Mouse (Mus musculus) erythroblast, adult 5-6 weeks (primary cell): ENCODE results near the gene Opcml. TPM values are rescaled to one million over a fixed set of nuclear protein-coding genes. Genes with fewer than 3 reads are reported as not detected.

Experiments
- ATAC-seq: replicated peaks from 2 replicates; pipeline ENCODE4 v1.8.0; 2016; ENCODE audit warnings: moderate number of reproducible peaks, mild to moderate bottlenecking, moderate TSS enrichment, inconsistent platforms; ENCODE audit not compliant: poor library complexity, low FRiP score, severe bottlenecking
- total RNA-seq, 2 experiments: library from RNA; stranded (forward) in 1 of 2; stranded (reverse) in 1 of 2; fragments of 150-400 nt in 1 of 2; fragments of 200-764, 138-1000 nt in 1 of 2; gene quantifications; 2 replicates each; pipeline versions ENCODE4 v1.2.3 to v1.2.4; 2015 to 2017; ENCODE audit warnings: low replicate concordance in 2 of 2

The Opcml gene
- total RNA-seq, 2 experiments from 2014 or later = not detected

DNA sequence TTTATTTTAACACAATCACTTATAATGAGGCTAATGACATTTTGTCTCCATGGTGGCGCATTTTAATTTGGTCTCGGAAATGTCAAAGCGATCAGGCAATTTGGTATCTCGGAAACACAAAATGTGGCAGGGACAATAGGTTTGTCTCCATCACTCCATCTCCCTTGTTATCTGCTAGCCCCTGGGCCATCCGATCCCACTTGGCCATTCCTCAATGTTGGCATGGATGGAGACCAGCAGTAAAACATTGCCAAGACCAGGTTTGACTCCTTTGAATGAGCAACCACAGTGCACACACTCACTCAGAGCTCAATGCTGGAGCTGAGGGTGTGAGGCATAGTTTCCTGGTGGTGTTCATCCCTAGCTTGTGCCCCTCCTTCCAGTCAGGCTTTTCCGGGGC lies 32.1 kb downstream of the Opcml start:
- ATAC-seq = no peak

DNA sequence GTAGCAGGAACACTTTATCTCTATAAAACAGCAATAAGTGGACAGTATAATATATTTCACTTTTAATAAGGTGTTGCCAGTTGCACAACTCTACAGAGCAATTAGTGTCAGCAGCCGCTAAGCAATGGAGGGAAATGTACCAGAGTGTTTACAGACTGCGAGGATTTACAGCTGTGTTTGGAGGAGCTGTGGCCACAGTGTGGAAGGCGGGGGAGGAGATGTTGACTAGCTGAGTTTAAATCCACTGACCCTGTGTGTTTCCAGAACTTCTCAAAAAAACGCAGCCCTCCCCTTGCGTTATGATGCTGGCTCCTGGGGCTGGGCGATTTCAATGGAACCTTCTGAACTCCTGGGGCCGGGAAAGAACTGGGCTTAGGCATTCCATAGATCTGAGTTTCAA lies 33.8 kb downstream of the Opcml start:
- ATAC-seq = no peak

DNA sequence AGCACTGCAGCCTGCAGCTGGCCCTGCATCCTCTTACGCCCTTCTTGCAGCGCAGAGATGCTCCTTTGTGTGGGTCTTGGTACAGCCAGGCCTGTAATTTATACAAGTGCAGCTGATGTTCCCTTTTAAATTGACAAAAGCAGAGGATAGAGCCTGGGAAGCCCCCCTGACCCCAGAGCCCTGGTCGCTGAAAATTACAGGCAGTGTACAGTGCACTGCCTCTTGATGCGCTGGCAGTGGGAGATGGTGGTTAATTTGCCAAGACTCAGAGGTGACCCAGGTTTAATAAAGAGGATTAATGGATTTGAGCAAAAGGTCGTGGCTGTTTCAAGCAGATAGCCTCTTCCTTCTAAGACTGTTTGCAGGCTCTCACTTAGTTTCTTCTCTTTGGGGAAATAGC lies 39.9 kb downstream of the Opcml start:
- no peak for ATAC-seq

DNA sequence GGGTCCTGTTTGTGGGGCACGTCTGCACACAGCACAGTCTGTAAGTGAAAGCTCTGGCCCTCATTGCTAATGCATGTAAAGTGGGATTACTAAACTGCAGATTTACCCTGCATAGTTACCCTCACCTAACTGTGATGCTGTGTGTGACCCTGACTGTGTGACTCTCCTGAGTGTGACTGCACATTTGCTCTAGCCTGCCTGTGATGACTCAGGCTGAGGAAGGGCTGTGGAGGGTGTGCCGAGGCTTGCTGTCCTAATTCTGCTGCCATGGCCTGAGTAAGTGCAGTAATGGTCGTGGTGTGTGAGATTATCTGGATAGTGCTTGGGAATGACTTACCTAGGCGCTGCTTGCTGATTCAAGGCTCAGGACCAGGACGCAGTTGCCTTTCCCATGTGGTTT lies 52.2 kb downstream of the Opcml start:
- ATAC-seq = no peak

DNA sequence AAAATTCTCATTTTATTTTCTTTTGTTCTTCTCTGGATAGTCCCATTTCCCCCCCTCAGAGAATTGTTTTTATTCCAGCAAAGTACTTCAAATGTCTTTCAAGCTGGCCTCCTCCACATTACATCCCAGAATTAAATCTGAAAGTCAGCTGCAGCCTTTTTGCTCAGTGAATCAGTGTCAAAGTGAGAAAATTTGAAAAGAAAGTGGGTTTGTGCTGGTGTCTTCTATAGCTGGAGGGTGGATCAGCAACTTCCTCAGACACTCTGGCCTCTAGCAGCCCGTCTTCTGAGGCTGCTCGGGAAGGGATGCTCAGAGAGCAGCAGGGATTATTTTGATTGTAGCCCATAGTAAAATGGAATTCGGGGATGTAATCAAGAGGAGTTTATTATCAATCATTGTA lies 81.0 kb downstream of the Opcml start:
- ATAC-seq = no peak

DNA sequence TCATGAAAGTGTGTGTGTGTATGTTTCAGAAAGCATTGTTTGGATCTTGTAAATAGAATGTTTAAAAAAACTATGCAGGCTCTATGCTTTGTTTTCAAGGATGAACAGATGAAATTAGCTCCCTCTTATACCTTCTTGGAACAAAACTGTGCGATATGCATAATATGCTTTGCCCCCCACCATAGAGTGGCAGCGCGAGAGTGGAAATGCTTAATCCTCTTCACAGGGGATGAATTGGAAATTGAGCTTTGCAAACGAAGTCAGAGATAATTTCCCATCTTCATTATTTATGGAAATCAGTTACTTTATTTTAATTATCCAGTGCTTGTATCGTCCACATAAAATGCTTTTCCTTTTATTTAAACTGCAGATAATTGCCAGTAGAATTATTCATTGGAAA lies 99.1 kb downstream of the Opcml start:
- no peak for ATAC-seq

DNA sequence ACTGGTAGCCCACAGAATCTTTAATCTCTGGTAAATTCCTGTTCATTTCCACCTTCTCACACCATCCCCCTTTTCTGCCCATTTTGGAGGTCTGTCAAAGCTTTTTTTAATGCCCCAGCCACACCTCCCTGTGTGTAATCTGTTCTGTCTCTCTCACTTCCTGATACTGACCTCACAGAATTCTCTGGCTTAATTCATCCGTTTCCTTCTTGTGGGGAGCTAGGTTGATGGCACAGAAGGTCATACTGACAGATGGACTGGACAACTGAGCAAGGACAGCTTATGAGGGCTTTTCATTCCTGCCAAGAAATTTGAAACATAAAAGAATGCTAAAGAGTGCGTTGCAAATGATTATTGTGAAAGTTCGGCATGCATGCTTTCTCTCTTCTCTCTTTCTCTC lies 126.7 kb downstream of the Opcml start:
- no peak for ATAC-seq

DNA sequence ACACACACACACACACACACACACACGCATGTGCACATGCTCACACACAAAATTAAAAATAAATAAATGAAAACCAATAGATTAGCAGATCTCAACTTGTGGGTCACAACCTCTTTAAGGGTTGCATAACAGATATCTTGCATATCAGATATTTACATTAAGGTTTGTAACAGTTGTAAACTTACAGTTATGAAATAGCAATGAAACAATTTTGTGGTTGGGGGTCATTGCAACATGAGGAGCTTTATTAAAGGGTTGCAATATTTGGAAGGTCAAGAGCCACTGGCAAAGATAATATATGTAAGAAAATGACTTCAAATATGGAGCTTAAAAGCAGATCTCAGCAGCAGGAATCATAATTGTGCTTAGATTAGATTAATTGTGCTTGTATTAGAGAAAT lies 132.9 kb downstream of the Opcml start:
- no peak for ATAC-seq

DNA sequence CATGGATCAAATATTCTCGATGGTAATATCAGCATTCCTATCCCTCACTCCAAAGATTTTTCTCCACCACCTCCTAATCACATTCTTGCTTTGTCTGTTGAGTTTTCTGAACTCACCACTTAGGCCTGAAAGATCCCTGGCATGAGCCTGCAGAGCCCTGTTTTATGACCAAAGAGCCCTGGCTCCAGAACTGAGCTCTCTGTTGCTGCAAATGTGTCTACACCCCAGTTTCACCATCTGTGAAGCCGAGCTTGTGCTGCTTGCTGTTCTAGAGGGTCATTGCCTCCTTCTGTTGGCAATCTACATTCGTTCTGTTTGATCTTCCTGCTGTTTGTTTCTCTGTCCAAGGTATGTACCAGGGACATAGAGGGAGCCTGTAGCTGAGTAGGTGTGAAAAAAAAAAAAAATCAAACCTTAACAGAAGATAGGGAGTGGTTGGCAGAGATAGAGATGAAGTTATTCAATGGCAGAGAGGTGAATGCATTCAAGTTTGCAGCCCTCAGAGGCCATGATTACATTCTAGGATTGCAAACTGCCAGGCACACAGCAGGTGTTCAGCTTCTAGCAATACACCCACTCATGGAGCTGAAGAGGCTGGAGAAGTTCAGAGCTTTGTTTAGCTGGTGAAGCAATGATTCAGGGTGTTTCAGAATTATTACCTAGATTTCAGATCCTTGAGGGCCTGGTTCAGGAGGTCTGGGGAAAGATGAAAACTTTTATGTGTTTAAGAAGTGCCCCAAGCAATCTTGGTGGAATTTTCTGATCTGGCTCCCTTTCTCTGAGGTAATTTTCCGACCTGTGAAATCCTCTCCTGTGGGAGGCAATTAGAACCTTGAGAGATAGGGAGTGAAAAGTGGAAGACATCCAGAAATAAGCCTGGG lies 133.6 kb downstream of the Opcml start:
- ATAC-seq = no peak

DNA sequence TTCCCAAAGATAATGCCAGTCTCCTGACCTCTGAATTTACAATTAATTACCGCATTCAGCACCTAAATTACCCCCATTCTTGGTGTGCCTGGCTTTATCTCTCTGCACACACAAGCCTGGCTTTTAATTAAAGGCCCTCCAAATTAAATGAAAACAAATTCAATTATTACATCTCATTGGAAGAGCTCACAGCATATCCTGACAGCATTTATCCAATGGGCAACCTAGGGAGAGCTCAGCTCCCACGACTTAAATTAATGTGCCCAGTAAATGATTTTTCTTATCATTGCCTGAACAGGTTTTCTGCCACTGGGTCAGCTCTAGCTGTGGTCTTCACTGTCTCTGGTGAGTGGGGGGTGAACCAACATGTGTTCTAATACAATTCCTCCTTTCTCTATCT lies 135.1 kb downstream of the Opcml start:
- no peak for ATAC-seq

DNA sequence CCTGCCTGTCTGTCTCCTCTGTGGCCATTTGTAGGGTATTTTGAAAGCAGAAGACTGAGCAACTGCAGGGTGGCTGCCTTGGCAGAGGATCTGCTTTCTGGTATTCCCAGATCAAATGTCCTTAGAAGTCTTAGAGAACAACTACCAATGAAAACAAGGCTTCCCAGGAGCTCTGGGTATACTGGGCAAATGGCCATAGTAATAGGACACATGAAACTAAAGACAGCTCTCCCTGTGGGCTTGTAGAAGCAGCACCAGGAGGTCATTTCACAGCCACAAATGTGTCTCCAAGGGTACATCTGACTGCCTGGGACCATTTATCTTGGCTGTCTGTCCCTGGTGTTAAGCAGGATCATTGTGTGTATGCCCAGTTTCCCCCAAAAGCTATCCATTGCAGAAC lies 146.7 kb downstream of the Opcml start:
- no peak for ATAC-seq

DNA sequence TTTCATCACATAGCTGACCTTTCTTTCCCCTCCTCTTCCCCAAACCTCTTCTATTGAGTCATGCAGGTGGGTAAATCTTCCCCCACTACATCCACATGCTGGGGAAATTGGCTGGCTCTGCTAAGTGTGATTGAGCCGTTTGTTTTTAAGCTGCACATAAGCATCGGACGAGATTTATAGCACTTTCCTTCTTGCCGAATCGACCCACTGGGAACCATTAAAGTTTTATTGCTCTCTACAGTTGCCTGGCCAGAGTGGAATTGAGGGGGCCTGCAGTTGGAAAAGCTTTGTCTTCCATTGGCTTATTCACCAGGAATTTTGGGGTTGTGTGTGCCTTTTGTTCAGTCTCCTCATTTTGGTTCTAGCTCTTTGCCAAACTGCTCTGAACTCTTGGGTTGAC lies 147.1 kb downstream of the Opcml start:
- ATAC-seq = no peak

DNA sequence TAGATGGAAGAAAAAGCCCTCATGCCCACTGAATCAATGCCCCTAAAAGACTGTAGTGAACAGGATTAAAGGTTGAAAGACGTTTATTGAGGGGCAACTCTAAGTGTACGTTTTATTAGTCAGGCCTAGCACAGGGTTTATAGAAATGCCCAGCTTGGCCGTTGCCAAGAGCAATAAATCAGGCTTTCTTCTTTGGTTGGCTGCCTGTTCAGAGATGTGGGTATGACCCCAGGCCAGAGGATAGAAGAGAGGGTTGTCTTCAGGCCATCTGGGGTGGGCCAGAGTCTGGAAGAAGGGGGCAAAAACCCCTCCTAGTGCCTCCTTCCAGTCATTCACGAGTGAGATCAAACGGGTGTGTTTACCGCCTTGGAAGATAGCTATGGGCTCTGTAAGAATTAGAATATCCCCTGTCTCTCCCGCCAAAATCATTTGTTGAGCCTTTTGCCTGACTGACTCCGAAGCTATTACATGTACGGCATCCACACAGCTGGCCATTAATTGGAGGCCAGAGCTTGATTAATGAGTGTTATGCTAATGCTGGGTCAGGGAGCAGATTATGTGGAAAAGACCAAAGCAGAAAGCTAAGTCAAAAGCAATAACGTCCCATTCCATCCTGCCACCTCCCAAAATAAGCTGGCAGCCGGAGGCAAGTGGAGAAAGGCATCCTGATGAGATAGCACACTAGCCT lies 154.9 kb downstream of the Opcml start:
- ATAC-seq = no peak

DNA sequence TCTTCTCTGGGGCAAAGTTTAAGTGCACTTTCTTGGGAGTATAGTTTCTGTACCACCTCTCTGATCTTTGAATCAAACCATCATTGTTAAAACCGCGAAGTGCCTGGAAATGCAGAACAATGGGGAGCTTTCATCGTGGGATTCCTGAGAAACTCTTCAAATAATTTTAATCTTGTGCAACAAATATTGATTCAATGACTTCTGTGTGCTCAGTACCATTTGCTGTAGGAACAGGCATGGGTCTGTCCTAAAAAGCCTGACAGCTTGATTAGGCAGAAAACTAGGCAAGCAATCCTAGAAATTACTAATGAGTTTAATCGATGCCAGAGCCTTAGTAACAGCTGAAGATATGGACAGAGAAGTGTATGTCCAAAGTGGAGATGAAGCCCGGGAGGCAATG lies 160.5 kb downstream of the Opcml start:
- ATAC-seq = no peak

DNA sequence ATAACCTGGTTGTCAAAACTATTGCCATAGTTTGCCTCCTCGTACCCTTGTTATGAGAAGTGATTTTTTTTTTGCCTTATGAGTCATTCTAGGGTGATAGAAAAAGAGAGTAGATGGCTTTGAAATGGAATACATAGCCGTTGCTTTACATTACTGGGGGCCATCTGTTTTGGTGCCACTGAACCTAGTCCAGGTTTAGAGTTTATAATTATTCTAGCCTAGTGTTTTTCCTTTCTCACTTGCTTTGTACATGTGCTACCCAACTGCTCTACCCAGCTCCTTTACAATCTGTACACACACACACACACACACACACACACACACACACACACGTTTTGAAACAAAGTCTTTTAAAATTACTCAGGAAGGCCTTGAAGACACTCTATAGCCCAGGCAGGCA lies 171.1 kb downstream of the Opcml start:
- ATAC-seq = no peak

DNA sequence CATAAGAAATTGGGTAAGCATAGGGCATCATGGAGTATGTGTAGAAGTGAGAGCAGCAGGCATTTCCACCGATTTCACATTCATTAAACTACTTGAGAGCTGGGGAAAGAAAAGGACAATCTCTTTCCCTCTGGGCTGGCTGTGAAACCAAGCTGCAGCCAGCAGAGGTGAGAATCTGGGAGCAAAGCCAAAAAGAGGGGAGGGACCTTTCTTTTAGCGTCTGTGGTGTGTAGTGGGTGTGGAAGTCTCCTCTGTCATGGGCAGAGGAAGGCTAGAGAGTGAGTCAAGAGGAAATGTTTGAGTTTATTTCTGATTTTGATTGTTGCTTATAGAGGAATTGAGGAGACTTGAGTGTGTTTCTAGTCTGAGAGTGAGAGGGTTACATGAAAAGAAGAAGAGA lies 172.8 kb downstream of the Opcml start:
- ATAC-seq = no peak

DNA sequence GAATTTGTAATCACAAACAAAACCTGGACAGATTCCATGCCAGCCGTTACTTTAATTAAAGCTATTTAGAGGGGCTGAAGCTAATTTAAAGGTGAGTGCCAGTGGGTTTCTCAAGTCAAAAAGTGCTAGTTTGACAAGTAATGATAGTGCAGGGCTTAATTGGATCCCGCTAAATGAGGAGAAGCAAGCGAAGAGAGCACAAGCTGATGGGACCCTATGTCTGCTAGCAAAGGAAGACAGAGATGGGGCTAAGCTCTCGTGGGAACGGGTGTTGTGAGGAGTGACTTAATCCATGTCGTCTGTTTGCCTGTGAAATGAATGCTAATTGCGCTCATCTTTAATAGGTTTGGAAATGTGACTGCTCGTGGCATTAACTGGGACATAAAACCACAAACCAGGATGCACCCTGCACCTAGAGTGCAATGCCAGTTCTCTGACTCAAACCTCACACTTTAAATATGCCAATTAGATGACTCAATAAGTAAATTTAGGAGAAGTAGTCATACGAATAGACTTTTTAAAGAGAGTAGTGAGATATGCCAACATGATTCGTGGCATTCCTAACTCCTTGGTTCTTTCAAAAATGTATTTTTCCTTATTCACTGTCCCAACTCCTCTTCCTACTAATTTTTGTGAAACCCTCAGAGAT lies 174.5 kb downstream of the Opcml start:
- no peak for ATAC-seq

DNA sequence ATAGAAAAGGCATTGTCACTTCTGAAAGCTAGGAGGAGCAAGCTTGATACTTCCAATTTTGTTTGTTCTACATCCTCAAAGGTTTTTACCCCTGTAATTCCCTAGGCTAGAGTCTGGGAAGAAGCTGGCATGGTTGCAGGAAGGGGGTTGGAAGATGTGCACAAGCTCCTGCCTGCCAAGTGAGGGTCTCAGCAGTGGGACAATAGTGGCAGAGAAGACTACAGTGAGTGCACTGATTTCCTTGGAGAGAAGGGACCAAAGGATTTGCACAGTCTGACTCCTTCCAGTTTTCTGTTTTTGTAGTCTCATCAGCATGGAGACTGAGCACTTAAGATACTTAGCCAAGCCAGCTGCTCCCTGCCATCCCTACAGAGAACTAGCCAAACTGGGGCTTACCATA lies 177.7 kb downstream of the Opcml start:
- no peak for ATAC-seq

DNA sequence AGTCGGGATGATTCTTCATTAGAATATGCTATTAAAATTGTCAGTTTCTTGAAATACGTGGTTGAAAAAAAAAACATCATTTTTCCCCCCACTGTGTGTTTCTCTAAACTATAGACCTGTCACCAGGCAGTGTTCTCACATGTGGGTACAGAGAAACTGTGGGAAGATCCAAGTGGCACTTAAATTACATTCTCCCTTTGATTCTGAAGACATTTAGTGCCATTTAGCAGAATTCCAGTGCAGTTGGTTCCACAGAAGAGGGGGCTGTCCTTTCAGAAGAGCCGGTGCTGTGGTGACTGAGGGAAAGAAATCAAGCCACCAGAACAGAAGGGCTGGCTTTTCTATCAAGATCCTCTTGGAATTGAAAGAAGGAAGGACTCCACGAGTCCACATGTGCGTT lies 181.7 kb downstream of the Opcml start:
- ATAC-seq = no peak

DNA sequence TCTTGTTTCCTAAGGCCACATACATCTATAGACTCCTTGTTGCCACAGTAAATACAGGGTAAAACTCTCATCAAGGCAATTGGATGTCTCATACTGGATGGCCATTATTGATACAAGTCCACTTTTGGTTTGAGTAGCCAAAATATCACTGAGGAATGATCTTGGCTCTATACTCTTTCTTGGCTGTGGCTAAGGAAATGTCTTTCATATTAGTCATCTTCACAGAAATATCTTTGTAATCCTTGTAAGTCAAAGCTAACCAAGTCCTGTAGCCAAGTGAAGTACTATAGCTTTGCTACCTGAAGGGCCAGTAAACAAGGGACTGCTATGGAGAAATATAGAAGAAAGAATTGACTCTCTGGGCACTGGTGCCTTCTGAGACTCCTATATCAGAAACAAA lies 192.0 kb downstream of the Opcml start:
- no peak for ATAC-seq
